Mouse (Mus musculus): ENCODE results near the gene Fbf1.

The Fbf1 gene

DNA sequence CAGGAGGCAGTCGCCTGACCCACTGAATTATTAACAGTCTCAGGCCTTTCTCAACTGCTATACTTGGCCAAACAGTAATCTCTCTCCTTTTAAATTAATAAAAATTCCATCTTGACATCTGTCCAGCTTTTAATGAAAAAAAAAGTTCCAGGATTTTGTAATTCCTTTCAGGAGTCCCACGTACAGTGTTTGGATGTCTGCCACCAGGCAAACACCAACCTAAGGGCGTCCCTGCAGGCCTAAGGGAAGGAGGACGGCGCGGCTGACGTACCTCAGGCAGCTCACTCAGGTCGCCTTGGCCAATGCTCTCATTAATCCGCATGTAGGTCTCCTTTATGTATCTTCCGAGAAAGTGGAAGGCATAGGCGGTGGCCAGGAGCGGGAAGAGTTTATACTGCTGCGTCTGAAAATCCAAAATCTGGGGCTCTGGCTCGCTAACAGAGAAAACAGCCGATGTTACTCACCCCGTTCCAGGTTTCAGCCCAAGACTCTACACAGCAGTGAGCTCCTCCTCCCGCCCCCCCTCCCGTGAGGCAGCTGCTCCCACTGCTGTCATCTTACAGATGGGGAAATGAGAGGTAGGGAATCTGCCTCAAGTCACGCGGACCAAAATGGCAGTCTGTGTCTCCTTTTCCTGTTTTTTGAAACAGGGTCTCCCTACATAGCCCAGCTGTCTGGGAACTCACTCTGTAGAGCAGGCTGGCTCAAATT, 10.6 kb upstream of the Fbf1 start:
- DNase-seq (ENCODE audit: low spot score), result no peak

DNA sequence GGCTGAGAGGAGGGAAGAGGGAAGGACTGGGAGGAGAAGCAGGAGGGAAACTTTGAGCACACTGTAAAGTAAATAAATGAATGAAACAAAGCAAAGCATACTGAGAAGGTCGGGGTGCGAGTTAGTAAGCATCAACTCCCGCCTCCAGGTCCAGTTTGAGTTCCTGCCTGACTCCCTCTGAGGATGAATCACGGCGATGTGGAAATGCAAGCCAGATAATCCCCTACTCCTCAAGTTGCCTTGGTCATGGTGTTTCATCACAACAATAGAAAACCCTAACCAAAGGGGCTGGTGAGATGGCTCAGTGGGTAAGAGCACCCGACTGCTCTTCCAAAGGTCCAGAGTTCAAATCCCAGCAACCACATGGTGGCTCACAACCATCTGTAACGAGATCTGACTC, 8.0 kb upstream of the Fbf1 start:
- no peak for DNase-seq (ENCODE audit: low spot score)

DNA sequence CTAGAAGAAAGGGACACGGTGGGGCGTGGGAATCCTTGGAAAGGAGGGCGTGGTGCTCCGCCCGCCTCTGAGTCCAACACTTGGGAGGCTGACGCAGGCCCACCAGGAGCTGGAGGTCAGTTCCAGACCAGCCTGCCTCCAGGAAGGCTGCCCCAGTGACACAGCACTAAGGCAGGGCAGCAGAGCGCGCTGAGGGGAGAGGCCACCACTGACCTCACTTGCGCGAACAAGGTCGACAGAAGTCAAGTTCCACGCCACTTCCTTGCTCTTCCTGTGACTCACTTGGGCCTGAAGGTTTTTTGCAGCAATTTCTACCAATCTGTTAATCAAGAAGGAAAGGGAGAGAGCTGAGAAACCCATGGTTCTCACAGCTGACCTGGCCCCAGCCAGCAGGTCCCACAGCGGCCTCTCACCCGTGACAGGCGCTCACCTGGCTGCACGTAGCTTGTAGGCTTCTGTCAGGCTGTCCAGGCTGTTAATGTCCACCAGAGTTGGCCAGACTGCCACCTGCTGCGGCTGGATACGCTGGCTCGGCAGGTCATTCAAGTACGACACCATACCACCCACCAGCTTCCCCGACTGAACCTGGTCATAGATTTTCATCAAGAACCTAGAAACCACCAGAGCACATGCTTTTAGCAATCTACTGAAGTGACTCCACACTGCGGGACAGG, 6.9 kb upstream of the Fbf1 start:
- DNase-seq (ENCODE audit: low spot score), result peak; percentile 24

DNA sequence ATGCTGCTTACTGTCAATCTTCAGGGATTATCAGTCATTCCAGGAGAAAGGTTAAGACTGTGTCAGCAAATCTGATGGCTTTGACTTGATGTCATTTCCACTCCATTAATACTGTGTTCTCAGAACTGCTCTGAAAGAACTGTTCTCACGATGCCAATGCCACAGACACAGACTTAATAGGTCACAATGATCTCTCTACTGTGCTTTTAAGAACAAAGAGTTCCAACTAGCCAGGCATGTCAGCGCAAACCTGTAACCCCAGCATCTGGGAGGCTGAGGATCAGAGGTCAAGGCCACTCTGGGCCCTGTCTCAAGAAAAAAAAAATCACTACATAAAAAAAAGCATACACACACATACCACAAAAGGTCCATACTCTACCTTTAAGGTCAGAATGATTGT, 4.0 kb upstream of the Fbf1 start:
- no peak for DNase-seq (ENCODE audit: low spot score)

DNA sequence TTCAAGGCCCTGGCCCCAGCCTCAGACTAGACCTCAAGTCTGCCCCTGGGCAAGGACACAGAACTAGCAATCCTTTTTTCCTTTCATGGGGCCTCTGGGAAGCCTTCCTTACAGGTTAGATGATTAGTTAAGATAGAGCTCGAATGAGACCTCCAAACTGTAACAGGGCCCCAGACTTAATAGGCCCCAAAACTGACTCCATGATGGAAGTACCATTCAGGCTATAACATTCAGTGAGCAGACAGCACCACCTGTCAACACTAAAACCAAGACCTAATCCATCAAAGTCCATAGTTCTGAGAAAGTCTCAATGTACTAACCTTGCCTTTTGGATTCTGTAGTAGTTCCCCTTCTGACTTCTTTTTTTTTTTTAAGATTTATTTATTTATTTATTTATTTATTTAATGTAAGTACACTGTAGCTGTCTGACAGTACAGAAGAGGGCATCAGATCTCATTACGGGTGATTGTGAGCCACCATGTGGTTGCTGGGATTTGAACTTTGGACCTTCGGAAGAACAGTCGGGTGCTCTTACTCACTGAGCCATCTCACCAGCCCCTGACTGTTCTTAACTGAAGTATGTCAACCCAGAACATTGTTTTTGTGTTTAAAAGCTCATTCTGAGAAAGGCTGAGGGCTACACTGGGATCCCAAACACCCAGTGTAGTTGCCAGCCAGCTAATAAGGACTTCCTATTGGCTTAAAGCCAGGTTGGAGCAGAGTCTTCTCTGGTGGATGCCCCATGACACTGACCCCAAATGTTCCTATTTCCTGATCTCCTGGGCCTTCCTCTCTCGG, 2.2 kb upstream of the Fbf1 start:
- DNase-seq (ENCODE audit: low spot score), result no peak

DNA sequence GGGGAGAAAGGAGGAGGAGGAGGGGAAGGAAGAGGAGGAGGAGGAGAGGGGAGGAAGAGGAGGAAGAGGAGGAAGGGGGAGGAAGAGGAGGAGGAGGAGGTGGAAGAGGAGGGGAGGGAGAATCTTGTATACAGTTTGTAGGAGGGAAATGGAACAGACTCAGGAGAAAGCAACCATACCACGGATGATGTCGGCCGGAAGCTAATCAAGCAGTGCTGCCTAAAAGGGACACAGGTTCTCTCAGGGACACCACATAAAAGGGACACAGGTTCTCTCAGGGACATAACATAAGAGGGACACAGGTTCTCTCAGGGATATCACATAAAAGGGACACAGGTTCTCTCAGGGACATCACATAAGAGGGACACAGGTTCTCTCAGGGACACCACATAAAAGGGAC, 1.2 kb upstream of the Fbf1 start:
- DNase-seq (ENCODE audit: low spot score), result no peak

DNA sequence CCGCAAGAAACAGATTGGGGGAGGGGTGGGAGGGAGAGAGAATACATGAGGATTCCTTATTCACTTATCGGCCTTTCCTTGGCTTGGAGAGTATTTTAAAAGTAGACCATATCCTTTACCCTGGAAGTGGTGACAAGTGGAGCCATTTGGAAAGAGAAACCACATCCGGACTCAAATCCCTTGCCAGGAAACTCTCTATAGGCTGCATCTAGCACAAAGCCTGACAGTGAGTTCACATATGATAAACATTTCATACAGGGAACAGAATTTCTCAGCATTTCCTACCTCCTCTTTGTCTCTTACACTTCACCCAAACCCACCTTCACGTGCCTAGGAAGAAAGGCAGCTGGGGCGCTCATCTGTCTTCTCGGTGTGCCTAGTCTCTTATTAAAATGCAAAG, 734 bp downstream of the Fbf1 start:
- no peak for DNase-seq (ENCODE audit: low spot score)

DNA sequence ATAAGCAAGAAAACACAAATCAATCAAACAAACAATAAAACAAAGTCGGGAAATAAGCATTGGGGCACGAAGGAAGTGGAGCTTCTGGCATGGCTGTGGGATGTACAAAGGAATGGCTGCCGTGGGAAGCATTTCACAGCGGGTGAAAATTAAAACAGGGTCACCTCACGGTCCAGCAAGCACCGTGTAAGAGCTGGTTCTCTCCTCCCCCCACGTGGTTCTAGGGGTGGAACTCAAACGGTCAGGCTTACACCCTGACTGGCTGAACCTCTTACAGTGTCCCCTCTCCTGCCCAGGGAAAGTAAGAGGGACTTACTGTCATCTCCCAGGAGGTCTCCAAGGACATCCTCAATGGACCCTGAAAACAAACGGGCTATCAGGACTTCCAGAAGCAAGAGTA, 5.0 kb downstream of the Fbf1 start:
- DNase-seq (ENCODE audit: low spot score), result no peak

DNA sequence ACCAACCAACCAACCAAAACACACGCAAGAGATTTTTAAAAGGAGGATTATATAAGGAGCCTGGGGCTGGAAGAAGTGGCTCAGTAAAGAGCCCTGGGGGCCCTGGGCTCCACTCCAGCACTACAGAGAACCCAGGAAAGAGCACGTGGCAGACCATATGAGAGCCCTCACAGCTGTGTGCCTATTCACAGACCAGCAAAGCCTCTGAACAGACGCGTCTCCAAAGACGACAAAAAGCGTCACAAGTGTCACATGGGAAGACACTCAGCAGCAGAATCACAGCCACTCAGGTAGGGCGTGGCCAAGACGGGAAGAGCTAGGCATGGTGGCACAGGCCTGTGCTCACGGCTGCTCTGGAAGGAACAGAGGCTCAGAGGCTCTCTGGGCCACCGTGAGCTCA, 5.8 kb downstream of the Fbf1 start:
- DNase-seq (ENCODE audit: low spot score), result no peak

DNA sequence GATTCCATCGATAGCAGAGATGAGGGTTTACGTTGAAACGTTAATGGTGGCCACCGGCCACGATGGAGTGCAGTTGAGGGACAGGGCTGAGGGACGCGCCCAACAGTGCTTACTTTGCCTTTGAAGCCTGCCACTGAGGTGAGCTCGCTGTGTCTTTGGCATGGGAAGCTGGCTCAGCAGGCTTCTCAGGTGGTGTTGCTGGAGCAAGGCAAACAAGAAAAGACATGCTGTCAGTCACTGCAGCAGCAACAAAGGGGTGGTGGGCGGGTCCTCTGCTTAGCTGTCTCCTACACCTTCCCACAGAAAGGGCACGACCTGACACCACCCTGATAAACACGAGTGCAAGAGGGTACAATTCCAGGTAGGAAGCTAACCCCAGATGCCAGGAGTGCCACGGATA, 6.7 kb downstream of the Fbf1 start:
- DNase-seq (ENCODE audit: low spot score), result peak; percentile 81

DNA sequence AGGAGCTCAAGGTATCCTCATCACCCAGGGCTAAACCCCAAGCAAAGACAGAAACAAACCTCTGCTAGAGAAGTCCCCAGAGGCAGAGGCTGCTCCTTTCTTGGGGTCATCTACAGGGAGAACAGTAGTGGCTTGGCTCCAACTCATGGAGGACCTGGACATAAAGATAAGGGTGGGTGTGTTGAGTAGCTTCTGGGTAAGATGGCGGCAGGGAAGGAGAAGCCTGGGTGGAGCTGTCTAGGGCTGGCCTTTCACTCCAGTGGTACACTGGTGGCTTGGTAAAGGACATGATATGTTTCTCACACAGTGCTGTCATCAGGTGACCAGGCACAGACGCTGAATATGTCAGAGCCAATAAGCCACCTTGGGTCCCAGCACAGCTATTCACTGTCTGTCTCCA, 17.0 kb downstream of the Fbf1 start:
- DNase-seq (ENCODE audit: low spot score), result no peak

DNA sequence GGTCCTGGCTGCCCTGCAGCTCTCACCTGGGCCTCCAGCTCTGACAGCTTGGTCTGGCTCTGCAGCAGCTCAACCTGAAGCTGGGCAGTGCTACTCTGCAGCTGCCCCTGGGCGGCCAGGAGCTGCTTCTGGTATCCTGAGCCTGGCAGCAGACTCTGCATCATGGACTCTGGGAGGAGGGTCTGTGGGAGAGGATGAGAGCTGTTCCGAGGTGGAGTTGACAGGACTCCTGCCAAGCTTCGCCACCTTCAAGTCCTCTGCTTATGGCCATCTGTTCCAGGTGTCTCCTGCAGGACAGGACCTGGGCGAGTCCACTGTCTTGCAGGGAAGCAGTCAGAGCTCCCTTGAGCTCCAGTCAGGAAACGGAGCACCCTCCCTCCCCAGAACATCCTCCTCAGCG, 18.6 kb downstream of the Fbf1 start:
- DNase-seq (ENCODE audit: low spot score), result no peak

DNA sequence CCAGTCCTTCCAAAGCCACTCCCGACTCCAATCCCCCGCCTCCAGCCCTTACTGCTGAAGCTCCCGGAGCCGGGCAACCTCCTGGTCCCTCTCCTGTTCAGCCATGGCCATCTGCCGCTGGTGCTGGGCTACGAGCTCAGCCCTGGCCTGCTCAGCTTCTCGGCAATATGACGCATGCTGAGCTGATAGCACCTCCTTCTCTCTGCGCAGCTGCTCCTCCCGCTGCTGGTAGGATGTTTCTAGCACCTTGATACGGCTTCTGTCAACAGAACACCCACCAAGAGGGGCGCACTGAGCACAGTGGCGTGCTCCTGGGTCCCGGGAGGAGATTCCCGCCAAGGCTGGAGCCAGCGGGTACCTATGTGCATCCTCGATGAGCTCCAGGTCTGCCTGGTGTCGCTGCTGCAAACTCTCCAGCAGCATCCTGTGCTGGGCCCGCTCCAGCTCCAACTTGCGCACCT, 19.2 kb downstream of the Fbf1 start:
- DNase-seq (ENCODE audit: low spot score), result no peak

DNA sequence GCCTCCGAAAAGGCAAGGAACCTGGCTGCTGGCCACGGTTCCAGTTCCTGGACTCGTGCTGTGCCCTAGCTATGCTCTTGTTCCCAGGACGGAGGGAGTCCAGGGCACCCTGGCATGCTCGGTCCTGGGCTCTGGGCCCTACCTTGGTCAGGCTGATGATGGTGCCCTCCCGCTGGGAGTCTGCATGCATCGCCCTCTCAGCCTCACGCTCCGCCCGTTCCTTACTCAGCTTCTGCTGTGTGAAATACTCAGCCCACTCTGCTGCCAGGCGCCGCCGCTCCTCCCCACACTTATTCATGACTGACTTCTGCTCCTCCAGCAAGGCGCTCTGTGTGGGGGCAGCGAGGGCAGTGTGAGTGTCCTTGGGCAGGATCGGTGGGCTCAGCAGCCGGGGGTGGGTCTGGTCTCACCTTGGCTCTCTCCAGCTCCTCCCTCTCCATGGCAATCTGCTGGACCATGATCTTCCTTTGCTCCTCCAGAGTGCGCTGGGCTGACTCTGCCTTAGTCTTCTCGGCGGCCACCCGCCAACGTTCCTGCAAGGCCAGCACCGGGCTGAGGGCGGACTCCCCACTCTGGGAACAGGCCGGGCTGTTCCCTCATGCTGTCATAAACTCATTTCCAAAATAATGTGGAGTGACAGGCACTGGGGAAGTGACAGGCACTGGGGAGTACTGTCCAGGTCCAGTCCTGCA, 21.5 kb downstream of the Fbf1 start:
- DNase-seq (ENCODE audit: low spot score), result peak; percentile 66

DNA sequence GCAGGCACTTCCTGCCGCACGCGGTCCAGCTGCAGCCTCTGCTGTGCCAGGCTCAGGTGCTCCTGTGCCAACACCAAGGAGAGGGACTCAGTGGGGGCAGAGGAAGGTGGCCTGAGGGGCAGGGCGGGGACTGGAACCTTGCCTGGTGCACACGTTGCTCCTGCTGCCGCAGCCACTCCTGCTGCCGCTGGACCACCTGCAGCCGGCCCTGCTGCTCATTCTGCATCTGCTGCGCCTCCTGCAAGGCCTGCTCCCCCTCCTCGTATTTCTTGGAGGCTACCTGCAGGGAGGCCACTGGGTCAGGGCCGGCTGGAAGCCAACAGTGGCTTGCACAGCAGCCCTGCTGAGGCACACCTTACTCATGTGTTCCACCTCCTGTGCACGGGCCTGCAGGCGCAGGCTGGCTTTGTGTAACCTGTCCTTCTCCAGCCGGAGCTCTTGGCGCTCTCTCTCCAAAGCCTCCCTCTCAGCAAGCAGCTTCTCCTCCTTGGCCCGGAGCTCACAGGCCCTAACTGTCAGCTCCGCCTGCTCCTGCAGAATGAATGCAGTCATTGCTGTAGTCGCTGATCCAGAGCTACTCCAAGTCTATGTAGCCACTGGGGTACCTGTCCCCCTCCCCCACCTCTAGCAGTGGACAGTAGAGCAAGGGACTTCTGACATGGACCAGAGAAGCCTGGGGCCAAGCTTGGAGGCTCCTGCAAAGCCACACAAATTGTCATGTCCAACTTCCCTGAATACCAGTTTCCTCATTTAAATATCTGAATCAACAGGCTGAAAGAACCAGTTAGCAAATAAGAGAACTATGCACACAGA, 22.3 kb downstream of the Fbf1 start:
- peak; percentile 32 for DNase-seq (ENCODE audit: low spot score)

DNA sequence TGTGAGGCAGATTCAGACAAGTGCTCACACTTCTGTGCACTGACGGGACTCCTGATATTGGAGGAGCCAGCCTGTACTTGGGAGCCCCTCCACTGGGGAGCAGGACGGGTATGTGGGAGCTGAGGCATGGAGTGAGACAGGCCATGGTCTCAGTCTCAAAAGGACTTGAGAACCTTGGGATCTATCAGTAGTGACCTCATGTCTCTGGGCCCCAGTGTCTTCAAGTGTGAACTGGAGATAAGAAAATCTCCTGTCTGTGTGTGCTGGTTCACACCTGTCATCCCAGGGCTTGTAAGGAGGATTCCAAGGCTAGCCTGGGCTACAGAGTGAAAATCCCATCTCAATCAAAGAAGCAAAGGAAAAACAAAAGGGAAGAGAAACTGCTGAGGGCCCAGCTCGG, 24.5 kb downstream of the Fbf1 start:
- DNase-seq (ENCODE audit: low spot score), result no peak

DNA sequence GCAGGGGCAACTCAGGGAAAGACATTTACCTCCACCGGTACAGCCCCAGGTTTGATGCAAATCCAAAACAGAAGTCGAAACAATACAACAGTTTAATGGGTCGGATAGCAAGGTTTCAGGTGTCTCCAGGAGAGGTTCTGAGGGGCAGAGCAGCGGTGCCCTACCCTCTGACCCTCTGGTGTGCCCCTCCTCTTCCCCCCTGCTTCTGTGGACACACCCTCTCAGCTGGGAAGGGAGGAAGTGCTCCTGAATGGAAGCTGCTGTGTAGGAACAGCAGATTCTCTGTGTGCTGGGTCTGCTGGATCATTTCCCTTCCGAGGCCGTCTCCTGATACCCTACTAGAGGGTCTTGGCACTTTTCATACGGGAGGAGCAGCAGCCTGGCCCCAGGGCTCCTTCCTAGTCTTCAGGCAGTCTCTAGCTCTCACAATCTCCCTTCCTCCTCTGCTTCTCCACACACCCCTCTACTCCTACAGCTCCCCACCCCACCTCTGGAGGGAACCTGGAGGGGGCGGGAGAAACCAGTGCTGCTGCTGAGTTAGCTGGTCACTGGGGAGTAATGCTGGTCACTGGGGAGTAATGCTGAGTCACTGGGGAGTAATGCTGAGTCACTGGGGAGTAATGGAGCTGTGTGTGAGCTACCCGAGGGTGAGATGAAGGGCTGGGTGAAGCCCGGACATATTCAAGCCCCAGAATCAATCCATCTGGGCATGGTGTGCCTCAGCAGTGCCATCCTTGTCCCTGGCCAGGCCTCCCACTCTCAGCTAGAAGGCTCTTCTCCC, 25.6 kb downstream of the Fbf1 start:
- peak; percentile 31 for DNase-seq (ENCODE audit: low spot score)

DNA sequence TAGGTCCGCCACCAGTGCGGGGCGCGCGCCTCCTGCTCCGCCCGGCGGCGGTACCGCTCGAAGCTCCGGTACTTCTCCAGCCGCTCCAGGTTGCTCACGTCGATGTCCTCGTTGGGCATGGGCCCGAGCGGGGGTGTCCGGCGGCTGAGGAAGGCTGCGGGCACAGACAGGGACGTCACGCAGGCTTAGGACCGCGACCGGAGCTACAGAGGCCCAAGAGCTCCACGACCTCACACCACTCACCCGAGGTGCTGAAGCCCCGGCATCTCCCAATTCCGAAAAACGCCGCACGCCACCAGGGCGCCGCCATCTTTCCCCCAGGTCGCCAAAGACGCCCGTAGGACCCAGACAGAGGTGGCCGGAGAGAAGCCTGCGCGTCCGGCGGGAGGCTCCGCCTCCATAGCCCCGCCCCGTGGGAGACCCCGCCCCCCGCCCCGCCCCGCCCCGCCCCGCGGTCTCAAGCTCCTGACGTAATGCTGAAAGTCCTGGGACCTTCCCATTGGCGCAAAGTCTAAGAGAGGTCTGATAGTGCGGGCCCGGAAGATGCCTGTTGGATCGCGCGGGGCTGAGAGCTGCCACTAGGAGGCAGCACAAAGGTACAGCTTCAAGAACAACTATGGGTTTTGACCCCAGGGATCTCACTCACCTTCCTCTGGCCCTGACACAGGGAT, 29.4 kb downstream of the Fbf1 start, which contains the start of gene Mrpl38:
Gene Mrpl38, minus strand, starts transcription at position 401 of the 671 bp plus-strand sequence.
- peak; percentile 90 for DNase-seq (ENCODE audit: low spot score)

DNA sequence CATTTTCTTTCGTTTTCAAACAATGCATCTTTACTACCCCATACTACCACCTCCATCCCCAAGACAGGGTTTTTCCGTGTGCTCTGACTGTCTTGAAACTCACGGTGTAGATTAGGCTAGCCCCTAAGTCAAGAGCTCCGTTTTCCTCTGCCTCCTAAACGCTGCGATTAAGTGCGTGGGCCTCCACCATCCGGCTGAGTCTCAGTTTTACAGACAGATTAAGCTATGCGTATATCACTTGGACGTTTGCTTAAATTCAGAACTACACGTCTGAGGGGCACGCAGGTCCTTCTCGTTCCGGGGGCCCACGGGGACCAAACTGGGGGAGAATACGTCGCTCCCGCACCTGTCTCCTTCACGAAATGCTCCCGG, 29.9 kb downstream of the Fbf1 start:
- no peak for DNase-seq (ENCODE audit: low spot score)

DNA sequence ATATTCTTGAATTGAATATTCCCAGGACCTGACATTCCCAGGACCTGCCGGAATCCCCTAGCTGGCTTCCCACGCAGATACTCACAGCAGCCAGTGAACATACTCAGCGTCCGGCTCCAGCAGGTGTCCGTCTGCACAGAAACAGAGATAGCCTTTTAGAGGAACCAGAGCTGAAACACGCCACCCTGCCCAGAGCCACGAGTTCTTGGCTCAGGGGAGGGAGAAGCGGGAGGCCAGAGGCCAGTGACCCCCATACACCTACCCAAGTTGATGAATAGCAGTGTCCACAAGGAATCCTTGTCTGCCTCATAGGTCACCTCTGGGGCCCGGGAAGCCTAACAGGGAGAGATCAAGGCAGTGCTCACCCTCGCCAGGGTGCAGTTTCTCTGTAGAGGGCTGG, 33.8 kb downstream of the Fbf1 start:
- DNase-seq (ENCODE audit: low spot score), result no peak
